Mouse (Mus musculus): ENCODE results near the gene Flt3. TPM values are rescaled to one million over a fixed set of nuclear protein-coding genes. Genes with fewer than 3 reads are reported as not detected.

Gene Flt3
- polyA plus RNA-seq, 1 experiment from 2014 or later = 1.8 TPM

DNA sequence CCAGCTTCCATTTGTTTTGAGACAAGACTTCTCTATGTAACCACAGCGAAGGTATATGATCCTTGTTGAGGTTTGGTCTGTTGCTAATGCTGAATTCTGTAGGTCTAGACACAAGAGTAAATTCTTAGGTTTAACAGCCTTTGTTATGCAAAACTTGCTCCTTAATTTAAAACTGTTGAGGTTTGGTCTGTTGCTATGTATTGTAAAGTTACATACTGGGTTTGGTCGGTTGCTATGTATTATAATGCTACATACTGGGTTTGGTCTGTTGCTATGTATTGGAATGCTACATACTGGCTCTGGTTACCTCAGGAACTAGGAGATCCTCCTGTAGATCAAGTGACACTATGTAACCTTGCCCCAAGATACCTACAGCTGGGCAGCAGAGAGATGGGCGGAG lies 20.8 kb downstream of the Flt3 start:
- WGBS (ENCODE audit: insufficient replicate concordance) = 57% methylated on average over 3 of the region's 3 CpGs
- no peak for DNase-seq
- no peak overlapping the region for H3K4me2 ChIP-seq
- H3K27me3 ChIP-seq = no peaks in the 10 kb centered on the region
- H3K4me3 ChIP-seq (replicated peaks) = no peak overlapping the region
- H3K9me3 ChIP-seq (replicated peaks) = no peaks in the 10 kb centered on the region
- H3K27ac ChIP-seq = no peak overlapping the region
- H3K36me3 ChIP-seq = no peaks in the 10 kb centered on the region
- no peak overlapping the region for H3K9ac ChIP-seq
- H3K4me1 ChIP-seq (replicated peaks) = no peaks in the 10 kb centered on the region
- ATAC-seq (ENCODE audit: low read depth) = no peak

DNA sequence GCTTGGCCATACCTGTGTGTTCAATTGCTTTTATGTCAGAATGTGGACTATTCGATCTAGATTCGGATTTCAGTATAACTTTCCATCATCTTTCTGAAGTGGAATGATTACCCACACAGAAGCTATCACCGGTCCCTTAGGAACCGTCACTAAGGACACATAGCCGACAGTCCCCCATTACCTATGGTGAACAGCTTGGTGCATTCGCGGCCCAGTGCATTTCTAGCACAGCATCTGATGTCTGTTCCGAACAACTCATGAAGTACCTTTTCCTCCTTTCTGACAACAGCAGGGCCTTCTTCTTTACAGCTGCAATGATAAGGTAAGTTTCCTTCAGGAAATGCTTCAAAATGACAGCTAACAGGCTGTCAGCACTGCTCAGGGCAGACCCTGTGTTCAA lies 30.0 kb downstream of the Flt3 start:
- no peak for DNase-seq
- no peaks in the 10 kb centered on the region for H3K9me3 ChIP-seq (replicated peaks)
- H3K27ac ChIP-seq = no peak overlapping the region
- 0 out of 2 replicates have a peak, but pooled peaks cover 9% of the 10 kb centered on the region for H3K27me3 ChIP-seq
- H3K4me1 ChIP-seq (replicated peaks) = peaks cover 3% of the 10 kb centered on the region; the same call in 1 of the 2 replicates
- H3K36me3 ChIP-seq = no peaks in the 10 kb centered on the region
- no peak overlapping the region for H3K4me2 ChIP-seq
- H3K4me3 ChIP-seq (replicated peaks) = no peak overlapping the region
- ATAC-seq (ENCODE audit: low read depth) = no peak
- 72% methylated on average over 8 of the region's 8 CpGs for WGBS (ENCODE audit: insufficient replicate concordance)
- no peak overlapping the region for H3K9ac ChIP-seq

DNA sequence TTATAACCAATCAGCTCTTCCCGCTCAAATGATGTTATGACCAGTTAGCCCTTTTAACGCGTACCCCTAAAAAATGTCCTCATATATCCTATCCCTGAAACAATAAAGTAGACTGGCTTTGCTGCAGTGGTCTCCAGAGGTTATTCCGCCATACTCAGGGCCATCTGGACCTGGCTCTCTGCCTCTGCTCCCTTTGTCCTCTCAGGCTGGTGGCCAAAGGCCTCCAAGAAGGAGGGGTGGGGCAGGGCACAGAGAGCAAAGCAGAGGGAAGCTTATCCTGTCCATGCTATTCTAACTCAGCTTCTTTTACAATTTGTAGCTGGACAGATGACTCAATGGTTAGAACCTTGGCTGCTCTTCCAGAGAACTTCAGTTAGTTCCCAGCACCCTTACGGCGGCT lies 32.1 kb downstream of the Flt3 start:
- Histone ChIP-seq H3K9ac (no peak overlapping the region), H3K36me3 (no peaks in the 10 kb centered on the region), H3K9me3 (replicated peaks) (no peaks in the 10 kb centered on the region), H3K4me1 (replicated peaks) (peaks cover 3% of the 10 kb centered on the region; the same call in 1 of the 2 replicates), H3K4me3 (replicated peaks) (no peak overlapping the region), H3K27ac (no peak overlapping the region), H3K27me3 (0 out of 2 replicates have a peak, but pooled peaks cover 9% of the 10 kb centered on the region), H3K4me2 (no peak overlapping the region)
- DNase-seq = no peak
- WGBS (ENCODE audit: insufficient replicate concordance) = 80% methylated on average over 6 of the region's 6 CpGs
- ATAC-seq (ENCODE audit: low read depth) = no peak

GRCm38 (mm10) chr5:147365995-147366765 lies 34.1 kb downstream of the Flt3 start:
- DNase-seq = no peak
- no peaks in the 10 kb centered on the region for H3K36me3 ChIP-seq
- H3K9ac ChIP-seq = no peak overlapping the region
- no peak for ATAC-seq (ENCODE audit: low read depth)
- peak overlapping the region; percentile 14; the same call in 1 of the 2 replicates for H3K4me2 ChIP-seq
- H3K4me3 ChIP-seq (replicated peaks) = no peak overlapping the region
- H3K4me1 ChIP-seq (replicated peaks) = peaks cover 3% of the 10 kb centered on the region; the same call in 1 of the 2 replicates
- H3K9me3 ChIP-seq (replicated peaks) = no peaks in the 10 kb centered on the region
- 0 out of 2 replicates have a peak, but pooled peaks cover 9% of the 10 kb centered on the region for H3K27me3 ChIP-seq
- peak overlapping the region; percentile 5; the same call in 1 of the 2 replicates for H3K27ac ChIP-seq
- 14% methylated on average over 16 of the region's 16 CpGs for WGBS (ENCODE audit: insufficient replicate concordance)

GRCm38 (mm10) chr5:147363054-147363453 lies 37.2 kb downstream of the Flt3 start:
- 29% methylated on average over 12 of the region's 12 CpGs for WGBS (ENCODE audit: insufficient replicate concordance)
- ATAC-seq (ENCODE audit: low read depth) (no peak), DNase-seq (no peak)
- no peak overlapping the region for H3K4me2 ChIP-seq
- no peaks in the 10 kb centered on the region for H3K9me3 ChIP-seq (replicated peaks)
- no peak overlapping the region for H3K4me3 ChIP-seq (replicated peaks)
- peaks cover 3% of the 10 kb centered on the region; the same call in 1 of the 2 replicates for H3K4me1 ChIP-seq (replicated peaks)
- no peak overlapping the region for H3K9ac ChIP-seq
- H3K27me3 ChIP-seq = 0 out of 2 replicates have a peak, but pooled peaks cover 6% of the 10 kb centered on the region
- no peak overlapping the region for H3K27ac ChIP-seq
- no peaks in the 10 kb centered on the region for H3K36me3 ChIP-seq

DNA sequence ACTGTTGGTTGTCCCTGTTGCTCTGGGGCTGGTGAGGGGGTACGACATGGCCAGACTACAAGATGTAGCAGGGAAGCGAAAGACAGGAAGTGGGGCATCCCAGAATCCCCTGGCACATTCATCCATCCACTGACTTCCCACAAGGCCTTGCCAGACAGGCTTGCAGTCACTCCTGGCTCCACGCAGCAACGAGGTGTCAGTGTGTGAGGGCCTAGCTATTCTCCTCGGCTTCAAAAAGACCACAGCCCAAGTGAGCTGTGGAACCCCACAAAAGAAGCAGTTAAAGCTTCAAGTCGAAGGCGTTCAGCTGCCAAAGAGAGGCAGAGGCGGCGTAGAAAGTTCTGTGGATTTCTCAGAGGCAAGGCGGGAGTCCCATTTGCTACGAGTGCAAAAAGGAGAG lies 41.8 kb downstream of the Flt3 start:
- Histone ChIP-seq H3K4me1 (replicated peaks) (no peaks in the 10 kb centered on the region; the same call in 1 of the 2 replicates), H3K9ac (no peak overlapping the region), H3K27me3 (no peaks in the 10 kb centered on the region), H3K9me3 (replicated peaks) (no peaks in the 10 kb centered on the region), H3K4me2 (no peak overlapping the region), H3K4me3 (replicated peaks) (no peak overlapping the region), H3K27ac (no peak overlapping the region), H3K36me3 (no peaks in the 10 kb centered on the region)
- WGBS (ENCODE audit: insufficient replicate concordance) = 79% methylated on average over 11 of the region's 11 CpGs
- no peak for ATAC-seq (ENCODE audit: low read depth)
- no peak for DNase-seq

- H3K4me1 ChIP-seq (replicated peaks) = no peaks in the 10 kb centered on the region; the same call in 1 of the 2 replicates
- peak; percentile 26 for DNase-seq
- no peak overlapping the region for H3K9ac ChIP-seq
- H3K27ac ChIP-seq = no peak overlapping the region
- no peak for ATAC-seq (ENCODE audit: low read depth)
- WGBS (ENCODE audit: insufficient replicate concordance) = 38% methylated on average over 3 of the region's 3 CpGs
- no peak overlapping the region for H3K4me3 ChIP-seq (replicated peaks)
- H3K27me3 ChIP-seq = no peaks in the 10 kb centered on the region
- no peaks in the 10 kb centered on the region for H3K36me3 ChIP-seq
- no peak overlapping the region for H3K4me2 ChIP-seq
- no peaks in the 10 kb centered on the region for H3K9me3 ChIP-seq (replicated peaks)
Measured at GRCm38 (mm10) chr5:147357536-147357935, 42.8 kb downstream of the Flt3 start.

- Histone ChIP-seq H3K9me3 (replicated peaks) (no peaks in the 10 kb centered on the region), H3K27ac (no peak overlapping the region), H3K36me3 (no peaks in the 10 kb centered on the region), H3K27me3 (no peaks in the 10 kb centered on the region), H3K9ac (no peak overlapping the region), H3K4me2 (no peak overlapping the region), H3K4me1 (replicated peaks) (no peaks in the 10 kb centered on the region; the same call in 1 of the 2 replicates), H3K4me3 (replicated peaks) (no peak overlapping the region)
- DNase-seq (no peak), ATAC-seq (ENCODE audit: low read depth) (no peak)
- 73% methylated on average over 13 of the region's 13 CpGs for WGBS (ENCODE audit: insufficient replicate concordance)
Measured at GRCm38 (mm10) chr5:147356260-147357055, 43.8 kb downstream of the Flt3 start.

DNA sequence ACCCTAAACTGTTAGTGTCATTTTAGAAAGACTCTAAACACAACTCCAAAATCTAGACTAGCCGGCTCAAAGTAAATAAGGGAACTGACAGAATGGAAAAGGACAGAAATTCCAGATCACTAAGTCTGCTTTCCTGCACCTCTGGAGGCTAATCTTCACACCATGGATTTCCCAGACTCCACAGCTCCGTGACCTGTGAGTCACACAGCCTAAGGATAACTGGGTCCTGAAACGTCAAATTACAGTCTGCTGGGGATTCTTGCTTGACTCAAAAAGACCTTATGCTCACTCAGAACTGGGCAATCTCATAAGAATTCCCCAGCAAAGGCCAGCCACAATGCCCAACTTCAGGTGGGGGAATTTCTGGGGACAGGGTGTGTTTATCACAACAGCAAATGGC lies 44.5 kb downstream of the Flt3 start:
- Histone ChIP-seq H3K4me1 (replicated peaks) (no peaks in the 10 kb centered on the region; the same call in 1 of the 2 replicates), H3K4me3 (replicated peaks) (no peak overlapping the region), H3K36me3 (no peaks in the 10 kb centered on the region), H3K27ac (no peak overlapping the region), H3K27me3 (no peaks in the 10 kb centered on the region), H3K9ac (no peak overlapping the region), H3K9me3 (replicated peaks) (no peaks in the 10 kb centered on the region), H3K4me2 (no peak overlapping the region)
- ATAC-seq (ENCODE audit: low read depth) = no peak
- DNase-seq = no peak
- WGBS (ENCODE audit: insufficient replicate concordance) = 55% methylated on average over 3 of the region's 3 CpGs

DNA sequence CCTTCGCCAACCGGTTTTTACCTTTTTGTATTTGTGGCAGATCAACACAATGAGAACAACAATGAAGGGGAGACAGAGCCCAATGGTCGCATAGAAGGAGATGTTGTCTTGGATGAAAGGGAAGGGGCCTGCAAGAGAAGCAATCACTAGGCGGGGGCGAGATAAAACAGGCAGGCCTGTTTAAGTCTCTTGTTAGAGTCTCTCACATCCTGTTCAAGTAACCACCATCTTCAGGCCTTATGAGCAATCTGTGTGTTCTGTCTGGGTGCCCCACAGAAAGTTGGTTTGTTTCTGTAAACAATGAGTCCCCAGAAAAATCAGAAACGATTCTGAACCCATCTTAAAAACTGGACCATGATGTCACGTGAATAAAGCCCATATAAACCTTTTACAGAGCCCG lies 45.3 kb downstream of the Flt3 start:
- H3K27ac ChIP-seq = no peak overlapping the region
- no peak overlapping the region for H3K4me2 ChIP-seq
- no peaks in the 10 kb centered on the region for H3K36me3 ChIP-seq
- DNase-seq (no peak), ATAC-seq (ENCODE audit: low read depth) (no peak)
- H3K27me3 ChIP-seq = no peaks in the 10 kb centered on the region
- no peak overlapping the region for H3K4me3 ChIP-seq (replicated peaks)
- no peaks in the 10 kb centered on the region; the same call in 1 of the 2 replicates for H3K4me1 ChIP-seq (replicated peaks)
- H3K9ac ChIP-seq = no peak overlapping the region
- 63% methylated on average over 8 of the region's 8 CpGs for WGBS (ENCODE audit: insufficient replicate concordance)
- H3K9me3 ChIP-seq (replicated peaks) = no peaks in the 10 kb centered on the region

DNA sequence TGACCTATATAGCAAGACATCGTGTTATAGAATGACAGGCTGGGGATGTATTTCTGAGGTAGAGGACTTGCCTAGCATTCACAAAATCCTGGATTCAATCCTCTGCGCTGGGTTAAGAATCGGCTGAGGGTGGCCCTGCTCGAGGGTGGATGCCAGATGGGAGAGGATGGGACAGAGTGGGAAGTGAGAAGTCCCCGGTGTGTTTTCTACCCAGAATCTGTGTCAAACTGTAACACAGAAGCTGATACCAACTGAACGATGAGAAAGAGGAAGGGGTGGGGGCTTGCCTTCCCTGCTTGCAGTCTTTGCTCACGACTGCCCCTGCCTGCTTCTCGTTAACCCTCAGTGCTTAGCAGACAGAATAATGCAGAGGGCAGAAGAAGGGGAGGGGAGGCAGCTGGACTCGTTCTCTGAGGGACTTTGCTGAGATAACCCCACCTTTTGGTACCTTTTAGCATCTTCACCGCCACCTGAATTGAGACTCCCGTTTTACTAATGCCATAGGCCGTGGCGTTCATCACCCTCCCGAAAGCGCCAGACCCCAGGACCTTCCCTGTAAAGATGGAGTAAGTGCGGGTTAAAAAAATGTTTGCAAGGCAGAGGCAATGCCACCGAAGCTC lies 46.0 kb downstream of the Flt3 start:
- no peak for DNase-seq
- Histone ChIP-seq H3K36me3 (no peaks in the 10 kb centered on the region), H3K9ac (no peak overlapping the region), H3K27me3 (no peaks in the 10 kb centered on the region), H3K4me1 (replicated peaks) (no peaks in the 10 kb centered on the region; the same call in 1 of the 2 replicates), H3K4me3 (replicated peaks) (no peak overlapping the region), H3K27ac (no peak overlapping the region), H3K4me2 (no peak overlapping the region), H3K9me3 (replicated peaks) (no peaks in the 10 kb centered on the region)
- ATAC-seq (ENCODE audit: low read depth) = no peak
- WGBS (ENCODE audit: insufficient replicate concordance) = 47% methylated on average over 17 of the region's 17 CpGs
